Mouse (Mus musculus): ENCODE data around the gene Eif5. TPM values are rescaled to one million over a fixed set of nuclear protein-coding genes. Genes with fewer than 3 reads are reported as not detected.

The Eif5 gene
- polyA plus RNA-seq, 1 experiment: 283 TPM

GRCm38 (mm10) chr12:111524469-111524868, 13.3 kb upstream of the Eif5 start:
- Histone ChIP-seq H3K27me3 (ENCODE audit: control insufficient read depth, insufficient read depth, low read length) (no peaks in the 10 kb centered on the region), H3K27ac (ENCODE audit: control insufficient read depth, insufficient read depth, low read depth, low read length) (no peak overlapping the region), H3K4me1 (ENCODE audit: control insufficient read depth, insufficient read depth, low read length) (no peaks in the 10 kb centered on the region), H3K36me3 (ENCODE audit: control insufficient read depth, insufficient read depth, low read length) (no peaks in the 10 kb centered on the region), H3K4me3 (ENCODE audit: control insufficient read depth, low read depth, low read length) (no peak overlapping the region)
- TF ChIP-seq POLR2A (IDR thresholded peaks at IDR 0.05; ENCODE audit: control insufficient read depth, low read depth, low read length): no peak
- no peak for TF ChIP-seq CTCF (IDR thresholded peaks at IDR 0.05; ENCODE audit: control insufficient read depth, insufficient read depth, insufficient replicate concordance, low read depth, low read length)

GRCm38 (mm10) chr12:111524883-111525282, 12.9 kb upstream of the Eif5 start:
- no peak overlapping the region for H3K4me3 ChIP-seq (ENCODE audit: control insufficient read depth, low read depth, low read length)
- H3K27me3 ChIP-seq (ENCODE audit: control insufficient read depth, insufficient read depth, low read length): no peaks in the 10 kb centered on the region
- no peak for TF ChIP-seq POLR2A (IDR thresholded peaks at IDR 0.05; ENCODE audit: control insufficient read depth, low read depth, low read length)
- TF ChIP-seq CTCF (IDR thresholded peaks at IDR 0.05; ENCODE audit: control insufficient read depth, insufficient read depth, insufficient replicate concordance, low read depth, low read length): no peak
- no peaks in the 10 kb centered on the region for H3K4me1 ChIP-seq (ENCODE audit: control insufficient read depth, insufficient read depth, low read length)
- no peak overlapping the region for H3K27ac ChIP-seq (ENCODE audit: control insufficient read depth, insufficient read depth, low read depth, low read length)
- H3K36me3 ChIP-seq (ENCODE audit: control insufficient read depth, insufficient read depth, low read length): no peaks in the 10 kb centered on the region

GRCm38 (mm10) chr12:111527643-111528281, 10.1 kb upstream of the Eif5 start:
- Histone ChIP-seq H3K4me3 (ENCODE audit: control insufficient read depth, low read depth, low read length) (no peak overlapping the region), H3K4me1 (ENCODE audit: control insufficient read depth, insufficient read depth, low read length) (peaks cover under 1% of the 10 kb centered on the region; the same call in 1 of the 2 replicates), H3K27ac (ENCODE audit: control insufficient read depth, insufficient read depth, low read depth, low read length) (no peak overlapping the region), H3K36me3 (ENCODE audit: control insufficient read depth, insufficient read depth, low read length) (no peaks in the 10 kb centered on the region), H3K27me3 (ENCODE audit: control insufficient read depth, insufficient read depth, low read length) (no peaks in the 10 kb centered on the region)
- TF ChIP-seq POLR2A (IDR thresholded peaks at IDR 0.05; ENCODE audit: control insufficient read depth, low read depth, low read length): no peak
- TF ChIP-seq CTCF (IDR thresholded peaks at IDR 0.05; ENCODE audit: control insufficient read depth, insufficient read depth, insufficient replicate concordance, low read depth, low read length): no peak

- no peaks in the 10 kb centered on the region for H3K27me3 ChIP-seq (ENCODE audit: control insufficient read depth, insufficient read depth, low read length)
- no peak for TF ChIP-seq POLR2A (IDR thresholded peaks at IDR 0.05; ENCODE audit: control insufficient read depth, low read depth, low read length)
- no peak for TF ChIP-seq CTCF (IDR thresholded peaks at IDR 0.05; ENCODE audit: control insufficient read depth, insufficient read depth, insufficient replicate concordance, low read depth, low read length)
- peaks cover 7% of the 10 kb centered on the region; the same call in 1 of the 2 replicates for H3K4me1 ChIP-seq (ENCODE audit: control insufficient read depth, insufficient read depth, low read length)
- H3K4me3 ChIP-seq (ENCODE audit: control insufficient read depth, low read depth, low read length): no peak overlapping the region
- no peak overlapping the region for H3K27ac ChIP-seq (ENCODE audit: control insufficient read depth, insufficient read depth, low read depth, low read length)
- no peaks in the 10 kb centered on the region for H3K36me3 ChIP-seq (ENCODE audit: control insufficient read depth, insufficient read depth, low read length)
These were observed 8.6 kb upstream of the Eif5 start for GRCm38 (mm10) chr12:111529192-111529591.

GRCm38 (mm10) chr12:111533096-111533794, 4.6 kb upstream of the Eif5 start:
- Histone ChIP-seq H3K36me3 (ENCODE audit: control insufficient read depth, insufficient read depth, low read length) (no peaks in the 10 kb centered on the region), H3K27me3 (ENCODE audit: control insufficient read depth, insufficient read depth, low read length) (no peaks in the 10 kb centered on the region), H3K4me1 (ENCODE audit: control insufficient read depth, insufficient read depth, low read length) (peaks cover 10% of the 10 kb centered on the region; the same call in 1 of the 2 replicates), H3K27ac (ENCODE audit: control insufficient read depth, insufficient read depth, low read depth, low read length) (peak overlapping the region; percentile 65), H3K4me3 (ENCODE audit: control insufficient read depth, low read depth, low read length) (peak overlapping the region; percentile 37)
- TF ChIP-seq CTCF (IDR thresholded peaks at IDR 0.05; ENCODE audit: control insufficient read depth, insufficient read depth, insufficient replicate concordance, low read depth, low read length) (0 out of 2 replicates have a peak, but pooled peaks have one; percentile 3), POLR2A (IDR thresholded peaks at IDR 0.05; ENCODE audit: control insufficient read depth, low read depth, low read length) (no peak)

- H3K4me1 ChIP-seq (ENCODE audit: control insufficient read depth, insufficient read depth, low read length): peaks cover 10% of the 10 kb centered on the region; the same call in 1 of the 2 replicates
- peak overlapping the region; percentile 36 for H3K27ac ChIP-seq (ENCODE audit: control insufficient read depth, insufficient read depth, low read depth, low read length)
- peak overlapping the region; percentile 76 for H3K4me3 ChIP-seq (ENCODE audit: control insufficient read depth, low read depth, low read length)
- TF ChIP-seq CTCF (IDR thresholded peaks at IDR 0.05; ENCODE audit: control insufficient read depth, insufficient read depth, insufficient replicate concordance, low read depth, low read length) (no peak), POLR2A (IDR thresholded peaks at IDR 0.05; ENCODE audit: control insufficient read depth, low read depth, low read length) (no peak)
- H3K27me3 ChIP-seq (ENCODE audit: control insufficient read depth, insufficient read depth, low read length): no peaks in the 10 kb centered on the region
- H3K36me3 ChIP-seq (ENCODE audit: control insufficient read depth, insufficient read depth, low read length): peaks cover 4% of the 10 kb centered on the region
These were observed 2.5 kb upstream of the Eif5 start for GRCm38 (mm10) chr12:111535281-111535680.

GRCm38 (mm10) chr12:111535762-111536161, 2.1 kb upstream of the Eif5 start:
- peaks cover 10% of the 10 kb centered on the region; the same call in 1 of the 2 replicates for H3K4me1 ChIP-seq (ENCODE audit: control insufficient read depth, insufficient read depth, low read length)
- TF ChIP-seq CTCF (IDR thresholded peaks at IDR 0.05; ENCODE audit: control insufficient read depth, insufficient read depth, insufficient replicate concordance, low read depth, low read length) (no peak), POLR2A (IDR thresholded peaks at IDR 0.05; ENCODE audit: control insufficient read depth, low read depth, low read length) (no peak)
- H3K27ac ChIP-seq (ENCODE audit: control insufficient read depth, insufficient read depth, low read depth, low read length): peak overlapping the region; percentile 36
- peaks cover 4% of the 10 kb centered on the region for H3K36me3 ChIP-seq (ENCODE audit: control insufficient read depth, insufficient read depth, low read length)
- no peaks in the 10 kb centered on the region for H3K27me3 ChIP-seq (ENCODE audit: control insufficient read depth, insufficient read depth, low read length)
- peak overlapping the region; percentile 76 for H3K4me3 ChIP-seq (ENCODE audit: control insufficient read depth, low read depth, low read length)

Measured in testis, adult 2 months (tissue).